Mouse (Mus musculus): ENCODE data around the gene Rrp1b.

DNA sequence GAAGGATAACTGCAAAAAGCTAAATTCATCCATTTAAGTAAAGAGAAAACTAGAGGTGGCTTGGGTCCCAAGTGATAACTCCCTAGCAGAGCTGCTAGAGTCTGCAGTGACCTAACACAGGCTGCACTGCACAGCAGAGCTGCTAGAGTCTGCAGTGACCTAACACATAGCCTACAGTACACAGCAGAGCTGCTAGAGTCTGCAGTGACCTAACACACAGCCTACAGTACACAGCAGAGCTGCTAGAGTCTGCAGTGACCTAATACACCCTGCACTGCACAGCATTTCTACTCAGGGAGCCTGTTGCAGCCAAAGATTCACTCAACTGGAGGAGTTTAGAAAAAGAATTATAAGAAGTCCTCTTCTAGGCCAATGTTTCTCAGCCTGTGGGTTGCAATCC, 22.2 kb upstream of the Rrp1b start:
- TF ChIP-seq CTCF (IDR thresholded peaks at IDR 0.05; ENCODE audit: low read depth) (no peak), EP300 (IDR thresholded peaks at IDR 0.05; ENCODE audit: low read depth) (no peak)
